Mouse (Mus musculus) regulatory T cell (primary cell): ENCODE data around the gene Fam241b.
"Not testable (repeated sequence)": the region's sequence is repeated elsewhere in the genome, so short reads cannot be mapped to it uniquely, and the experiment has no call there.

Source experiments
- in situ Hi-C: fragments of 300-600 bp; cut with MboI, MseI; formaldehyde crosslinking; loops from one replicate; pipeline ENCODE4 v1.15.1; 2025; ENCODE audit warnings: high pct_unique_total_duplicates

Gene Fam241b

GRCm38 (mm10) chr10:62076248-62077134 lies 67.2 kb downstream of the Fam241b start:
- in situ Hi-C loops: no loop called here

GRCm38 (mm10) chr10:62071346-62071745 lies 72.4 kb downstream of the Fam241b start:
- in situ Hi-C loops: not testable (repeated sequence)

- in situ Hi-C loops: no loop called here
Measured at GRCm38 (mm10) chr10:62070636-62071035, 73.1 kb downstream of the Fam241b start.

- in situ Hi-C loops: no loop called here
Measured at GRCm38 (mm10) chr10:62069946-62070345, 73.8 kb downstream of the Fam241b start.

- in situ Hi-C loops: no loop called here
Measured at GRCm38 (mm10) chr10:62069398-62069797, 74.3 kb downstream of the Fam241b start.

GRCm38 (mm10) chr10:62068532-62068931 lies 75.2 kb downstream of the Fam241b start:
- in situ Hi-C loops: no loop called here

GRCm38 (mm10) chr10:62066213-62066612 lies 77.5 kb downstream of the Fam241b start:
- in situ Hi-C loops: no loop called here

GRCm38 (mm10) chr10:62062786-62063185 lies 80.9 kb downstream of the Fam241b start:
- in situ Hi-C loops: no loop called here

- in situ Hi-C loops: no loop called here
Measured at GRCm38 (mm10) chr10:62060969-62061678, 82.6 kb downstream of the Fam241b start.

- in situ Hi-C loops: no loop called here
Measured at GRCm38 (mm10) chr10:62060224-62060913, 83.4 kb downstream of the Fam241b start.

- in situ Hi-C loops: no loop called here
Measured at GRCm38 (mm10) chr10:62058508-62059375, 85.0 kb downstream of the Fam241b start.
